Mouse (Mus musculus) forebrain, embryonic 15.5 days (tissue): ENCODE measurements at regions not wholly inside any gene's neighbourhood (a gene's known extent, or its start where the extent isn't known, plus 50 kb on each side); places are given as distances from the start of the nearest gene placed in this dataset.

Experiments used
- ATAC-seq: fragments of 200-750 bp; cut with Nextera tagmentation; replicated peaks from 2 replicates; pipeline ENCODE4 v1.8.0; 2017; ENCODE audit warnings: mild to moderate bottlenecking, moderate TSS enrichment, moderate library complexity
- H3K27ac ChIP-seq: fragments of 300-500 bp; sonication (generic); replicated peaks from 2 replicates; pipeline ENCODE4 v1.5.1; 2015; ENCODE audit warnings: mild to moderate bottlenecking, inconsistent platforms
- H3K27me3 ChIP-seq: fragments of 300-500 bp; sonication (generic); 2 replicates; pipeline ENCODE4 v1.6.1; 2015; ENCODE audit warnings: inconsistent platforms
- H3K36me3 ChIP-seq: fragments of 300-500 bp; sonication (generic); 2 replicates; pipeline ENCODE4 v1.6.1; 2015; ENCODE audit warnings: mild to moderate bottlenecking, inconsistent platforms
- H3K4me1 ChIP-seq: fragments of 300-500 bp; sonication (generic); 2 replicates; pipeline ENCODE4 v1.6.1; 2015; ENCODE audit warnings: inconsistent platforms
- H3K4me2 ChIP-seq: fragments of 300-500 bp; sonication (generic); replicated peaks from 2 replicates; pipeline ENCODE4 v1.6.1; 2015; ENCODE audit warnings: mild to moderate bottlenecking, inconsistent platforms
- H3K4me3 ChIP-seq: fragments of 300-500 bp; sonication (generic); 2 replicates; pipeline ENCODE4 v1.5.1; 2015; ENCODE audit warnings: mild to moderate bottlenecking, inconsistent platforms
- H3K9ac ChIP-seq: fragments of 300-500 bp; sonication (generic); replicated peaks from 2 replicates; pipeline ENCODE4 v1.6.1; 2015; ENCODE audit warnings: mild to moderate bottlenecking, inconsistent platforms
- H3K9me3 ChIP-seq: fragments of 300-500 bp; sonication (generic); 2 replicates; pipeline ENCODE4 v1.6.1; 2016; ENCODE audit warnings: inconsistent platforms
- WGBS: fragments of 180-500 bp; shearing (Covaris S2); methylation state at CpG from one replicate; pipeline ENCODE4 v1.1.7; 2015; ENCODE audit warnings: mixed read lengths; 5-methylcytosine and 5-hydroxymethylcytosine counted together

DNA sequence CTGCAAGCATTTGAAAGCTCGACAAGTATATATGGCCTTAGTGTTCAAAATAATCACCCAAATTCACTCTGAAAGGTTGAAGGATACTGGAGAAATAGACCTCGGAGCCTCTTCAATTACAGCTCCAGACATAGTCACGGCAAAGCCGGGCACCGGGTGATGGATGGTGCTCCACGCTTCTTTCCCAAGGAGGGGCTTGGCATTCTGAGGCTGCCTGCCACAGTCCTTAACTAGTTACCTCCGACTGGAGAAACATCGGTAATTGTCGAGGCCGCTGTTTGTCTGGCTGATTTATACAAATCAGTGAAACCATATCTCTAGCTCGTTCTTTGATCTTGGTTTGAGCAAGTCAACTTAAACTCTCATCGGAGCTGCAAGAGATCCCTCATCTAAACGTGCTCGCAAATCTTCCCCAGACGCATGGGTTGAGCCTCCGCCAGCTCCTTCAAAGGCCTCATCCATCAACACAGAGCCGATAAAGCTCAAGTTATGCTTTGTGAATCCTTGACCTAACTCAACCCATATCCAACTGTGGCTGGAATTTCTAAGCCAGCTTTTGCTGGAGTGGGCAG is 145.4 kb upstream of the Stx16 start:
- Histone ChIP-seq H3K9ac (no peak overlapping the region), H3K4me1 (no peaks in the 10 kb centered on the region), H3K9me3 (no peaks in the 10 kb centered on the region), H3K4me2 (no peak overlapping the region), H3K27ac (no peak overlapping the region), H3K36me3 (no peaks in the 10 kb centered on the region), H3K27me3 (no peaks in the 10 kb centered on the region), H3K4me3 (no peak overlapping the region)
- ATAC-seq = no peak
- WGBS = 95% methylated on average over 17 of the region's 17 CpGs

- 68% methylated on average over 5 of the region's 5 CpGs for WGBS
- Histone ChIP-seq H3K36me3 (no peaks in the 10 kb centered on the region), H3K4me2 (no peak overlapping the region), H3K4me3 (no peak overlapping the region), H3K4me1 (peaks cover 17% of the 10 kb centered on the region), H3K27ac (no peak overlapping the region), H3K9ac (no peak overlapping the region), H3K9me3 (no peaks in the 10 kb centered on the region), H3K27me3 (no peaks in the 10 kb centered on the region)
- ATAC-seq = no peak
Measured at GRCm38 (mm10) chr2:173935706-173936105, 140.4 kb upstream of the Stx16 start.

- Histone ChIP-seq H3K36me3 (no peaks in the 10 kb centered on the region), H3K4me1 (peaks cover 17% of the 10 kb centered on the region), H3K9me3 (no peaks in the 10 kb centered on the region), H3K27ac (peak overlapping the region; percentile 60; the same call in 1 of the 2 replicates), H3K4me3 (no peak overlapping the region), H3K27me3 (no peaks in the 10 kb centered on the region), H3K4me2 (peak overlapping the region; percentile 19; the same call in 1 of the 2 replicates), H3K9ac (no peak overlapping the region)
- 29% methylated on average over 18 of the region's 18 CpGs for WGBS
- peak; percentile 71 for ATAC-seq
Measured at GRCm38 (mm10) chr2:173937531-173938439, 138.3 kb upstream of the Stx16 start.

DNA sequence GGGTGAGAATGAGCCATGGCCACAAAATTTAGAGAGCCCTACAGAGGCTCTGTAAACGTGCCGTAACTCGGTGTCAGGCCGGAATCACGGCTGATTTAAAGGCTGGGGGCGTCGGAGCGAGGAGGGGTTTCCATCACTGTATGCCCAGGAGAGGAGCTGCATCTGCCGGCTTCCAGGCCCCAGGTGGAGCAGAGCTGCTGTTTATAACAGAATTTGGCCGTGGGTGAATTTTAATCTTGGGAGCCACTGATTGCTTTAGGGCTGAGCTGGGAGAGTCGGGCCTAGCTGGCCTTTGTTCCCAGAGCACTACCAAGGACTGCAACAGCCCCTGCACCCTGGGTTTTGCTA is 137.7 kb upstream of the Stx16 start:
- 67% methylated on average over 11 of the region's 11 CpGs for WGBS
- Histone ChIP-seq H3K27ac (no peak overlapping the region), H3K4me3 (no peak overlapping the region), H3K9ac (no peak overlapping the region), H3K4me2 (no peak overlapping the region), H3K36me3 (no peaks in the 10 kb centered on the region), H3K4me1 (peaks cover 17% of the 10 kb centered on the region), H3K9me3 (no peaks in the 10 kb centered on the region), H3K27me3 (no peaks in the 10 kb centered on the region)
- no peak for ATAC-seq

DNA sequence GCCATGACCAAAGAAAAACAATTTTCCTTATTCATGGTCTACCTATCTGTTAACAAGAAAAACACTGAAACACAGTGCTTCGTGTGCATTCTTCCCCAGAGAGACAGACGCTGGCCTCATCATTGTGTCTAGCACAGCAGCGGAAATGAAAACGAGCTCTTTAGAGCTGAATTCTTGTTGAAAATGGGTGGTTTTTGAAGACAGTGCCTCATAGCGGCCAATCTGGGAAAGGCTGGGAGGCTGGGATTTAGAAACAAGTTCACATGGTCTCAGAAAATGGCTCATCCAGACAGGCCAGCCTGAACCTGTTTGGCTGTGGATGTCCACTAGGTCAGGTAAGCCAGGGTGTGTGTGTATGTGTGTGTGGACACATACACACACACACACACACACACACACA is 130.7 kb upstream of the Stx16 start:
- Histone ChIP-seq H3K9me3 (peaks cover 7% of the 10 kb centered on the region; the same call in 1 of the 2 replicates), H3K9ac (no peak overlapping the region), H3K36me3 (no peaks in the 10 kb centered on the region), H3K4me2 (no peak overlapping the region), H3K4me3 (no peak overlapping the region), H3K4me1 (no peaks in the 10 kb centered on the region), H3K27ac (no peak overlapping the region), H3K27me3 (no peaks in the 10 kb centered on the region)
- WGBS = 86% methylated on average over 5 of the region's 5 CpGs
- no peak for ATAC-seq

DNA sequence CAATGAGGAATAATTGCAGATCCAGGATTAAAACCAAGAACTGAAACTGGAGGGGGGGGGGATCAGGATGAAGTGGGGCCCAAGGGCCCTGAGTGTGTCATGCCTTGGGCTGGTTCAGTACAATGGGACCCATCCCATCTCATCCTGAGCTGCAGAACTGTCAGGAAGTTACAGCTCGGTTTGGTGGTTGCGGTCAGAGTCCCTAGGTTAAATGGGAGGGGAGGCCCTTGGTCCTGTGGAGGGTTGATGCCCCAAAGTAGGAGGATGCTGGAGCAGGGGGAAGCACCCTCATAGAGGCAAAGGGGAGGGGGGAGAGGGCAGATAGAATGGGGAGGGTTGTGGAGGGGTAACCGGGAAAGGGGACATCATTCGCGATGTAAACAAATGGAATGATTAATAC is 127.5 kb upstream of the Stx16 start:
- Histone ChIP-seq H3K4me2 (no peak overlapping the region), H3K9ac (no peak overlapping the region), H3K27ac (no peak overlapping the region), H3K9me3 (peaks cover 7% of the 10 kb centered on the region; the same call in 1 of the 2 replicates), H3K36me3 (no peaks in the 10 kb centered on the region), H3K27me3 (no peaks in the 10 kb centered on the region), H3K4me1 (no peaks in the 10 kb centered on the region), H3K4me3 (no peak overlapping the region)
- 93% methylated on average over 5 of the region's 5 CpGs for WGBS
- ATAC-seq = no peak

DNA sequence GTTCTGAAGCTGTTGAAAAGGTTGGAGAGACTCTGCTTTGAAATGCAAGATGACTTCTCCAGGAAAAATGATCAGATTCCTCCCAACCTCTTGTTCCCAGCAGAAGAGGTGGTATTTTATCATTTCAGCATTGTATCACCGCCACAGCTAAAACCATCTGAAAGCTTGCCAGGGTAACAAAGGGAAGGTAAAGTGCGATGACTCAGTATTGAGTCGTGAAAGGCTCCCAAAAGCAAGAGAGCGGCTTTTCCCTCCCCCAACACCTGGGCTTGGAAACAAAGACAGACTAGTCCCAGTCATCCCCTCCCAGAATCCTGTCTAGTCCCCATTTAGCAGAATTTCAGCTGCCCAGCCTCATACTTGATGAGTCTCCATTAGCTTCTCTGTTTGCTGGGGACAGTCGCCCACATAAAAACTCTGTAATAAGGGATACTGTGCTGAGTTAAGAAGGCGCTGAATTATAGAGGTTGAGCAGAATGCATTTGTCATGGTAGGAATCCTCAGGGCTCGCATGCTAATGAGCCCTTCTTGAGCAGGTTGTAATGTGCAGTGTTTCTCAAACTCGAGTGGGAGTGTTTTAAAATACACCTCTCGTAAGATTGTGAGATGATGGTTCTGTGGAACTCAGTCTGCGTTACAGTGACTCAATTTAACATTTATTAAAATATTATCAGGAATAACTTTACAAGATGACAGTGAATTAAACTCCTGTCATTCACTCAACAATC is 125.8 kb upstream of the Stx16 start:
- H3K27ac ChIP-seq = no peak overlapping the region
- H3K9ac ChIP-seq = no peak overlapping the region
- no peaks in the 10 kb centered on the region for H3K4me1 ChIP-seq
- 42% methylated on average over 10 of the region's 10 CpGs for WGBS
- no peaks in the 10 kb centered on the region for H3K27me3 ChIP-seq
- H3K4me2 ChIP-seq = no peak overlapping the region
- H3K36me3 ChIP-seq = no peaks in the 10 kb centered on the region
- H3K9me3 ChIP-seq = 0 out of 2 replicates have a peak, but pooled peaks cover 2% of the 10 kb centered on the region
- no peak for ATAC-seq
- H3K4me3 ChIP-seq = no peak overlapping the region

DNA sequence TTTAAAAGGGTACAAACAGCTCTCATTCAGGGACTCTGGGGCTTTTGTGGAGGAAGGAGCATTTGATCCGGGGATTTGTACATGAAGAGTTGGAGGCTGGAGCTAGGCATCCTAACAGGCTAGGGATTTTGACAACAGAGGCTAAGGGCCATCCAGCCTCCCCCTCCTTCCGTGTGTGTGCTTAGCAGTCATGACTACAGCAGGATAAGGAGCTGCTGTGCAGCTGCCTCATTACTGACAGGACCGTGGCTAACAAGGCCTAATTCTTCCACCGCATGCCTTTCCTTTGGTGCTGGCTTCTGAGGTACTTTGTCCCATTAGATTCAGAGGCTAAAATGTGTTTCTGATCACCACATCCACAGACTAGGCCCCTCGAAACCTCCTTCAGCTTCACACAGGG is 110.0 kb upstream of the Stx16 start:
- Histone ChIP-seq H3K9me3 (no peaks in the 10 kb centered on the region), H3K27ac (no peak overlapping the region), H3K4me2 (no peak overlapping the region), H3K4me3 (no peak overlapping the region), H3K4me1 (no peaks in the 10 kb centered on the region), H3K9ac (no peak overlapping the region), H3K36me3 (no peaks in the 10 kb centered on the region), H3K27me3 (no peaks in the 10 kb centered on the region)
- ATAC-seq = no peak
- 73% methylated on average over 5 of the region's 5 CpGs for WGBS

DNA sequence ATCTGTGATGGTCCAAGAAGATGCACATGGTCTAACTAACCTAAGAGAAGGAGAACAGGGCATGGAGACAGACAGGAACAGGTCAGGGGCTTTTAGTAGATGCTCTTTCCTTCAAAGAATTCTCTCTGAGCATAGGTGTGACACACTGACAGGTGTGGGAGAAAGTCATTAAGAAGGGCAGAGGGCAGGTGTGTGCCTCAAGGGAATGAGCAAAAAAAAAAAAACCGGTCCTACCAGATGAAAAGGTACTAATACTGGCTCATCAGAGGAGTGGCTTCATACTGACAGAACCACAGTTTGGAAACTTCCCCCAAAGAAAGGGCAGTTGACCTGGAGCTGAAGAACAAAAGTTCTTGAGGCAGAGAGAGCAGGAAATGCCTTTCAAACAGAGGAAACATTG is 105.3 kb upstream of the Stx16 start:
- WGBS = 79% methylated on average over 1 of the region's 1 CpGs
- H3K4me2 ChIP-seq = no peak overlapping the region

GRCm38 (mm10) chr2:173976314-173977053 is 99.6 kb upstream of the Stx16 start:
- no peaks in the 10 kb centered on the region for H3K4me1 ChIP-seq
- H3K4me2 ChIP-seq = no peak overlapping the region
- H3K9me3 ChIP-seq = no peaks in the 10 kb centered on the region
- no peak overlapping the region for H3K4me3 ChIP-seq
- no peaks in the 10 kb centered on the region for H3K27me3 ChIP-seq
- no peak overlapping the region for H3K9ac ChIP-seq
- no peak for ATAC-seq
- WGBS = 71% methylated on average over 4 of the region's 4 CpGs
- no peaks in the 10 kb centered on the region for H3K36me3 ChIP-seq
- H3K27ac ChIP-seq = no peak overlapping the region

More for the DNA sequence above, 105.3 kb upstream of the Stx16 start:
- H3K36me3 ChIP-seq = no peaks in the 10 kb centered on the region
- no peaks in the 10 kb centered on the region for H3K27me3 ChIP-seq
- no peaks in the 10 kb centered on the region for H3K4me1 ChIP-seq
- no peak for ATAC-seq
- H3K4me3 ChIP-seq = no peak overlapping the region
- H3K27ac ChIP-seq = no peak overlapping the region
- no peaks in the 10 kb centered on the region for H3K9me3 ChIP-seq
- no peak overlapping the region for H3K9ac ChIP-seq

DNA sequence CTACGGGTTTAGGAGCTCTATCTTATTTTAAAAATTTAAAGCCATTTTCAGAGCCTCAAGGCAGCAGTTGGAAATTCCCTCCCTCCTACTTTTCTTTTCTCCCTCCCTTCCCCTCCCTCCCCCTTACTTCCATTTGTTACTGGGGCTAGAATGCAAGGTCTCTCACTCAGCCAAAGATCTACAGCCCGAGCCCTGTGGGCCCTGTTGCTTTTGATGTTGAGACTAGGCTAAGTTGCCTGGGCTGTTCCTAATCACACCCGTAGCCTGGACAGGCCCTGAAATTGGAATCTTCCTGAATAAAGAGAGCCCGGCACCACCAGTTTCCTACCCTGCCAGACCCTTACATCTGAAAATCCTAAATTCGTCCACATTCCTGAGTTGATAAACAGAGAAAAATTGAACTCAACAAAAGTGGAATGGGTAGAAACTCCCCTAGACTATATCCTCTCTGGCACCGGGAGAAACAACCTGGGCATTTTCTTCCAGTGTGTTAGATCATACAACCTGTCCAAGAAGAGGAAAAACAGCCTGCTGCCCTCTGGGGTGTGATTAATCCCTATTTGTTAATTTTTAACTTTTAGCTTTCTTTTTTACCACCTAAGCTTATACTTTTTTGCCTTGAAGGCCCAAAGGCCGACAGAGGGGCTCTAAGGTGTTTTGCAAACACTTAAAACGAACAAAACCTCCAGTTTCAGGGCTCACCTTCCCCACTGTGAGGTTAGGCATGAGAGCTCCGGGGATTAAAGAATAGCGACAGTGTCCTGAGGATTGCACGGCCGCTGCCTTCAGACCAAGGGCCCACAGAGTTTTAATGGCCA is 98.7 kb upstream of the Stx16 start:
- no peaks in the 10 kb centered on the region for H3K36me3 ChIP-seq

More for the DNA sequence above, 98.7 kb upstream of the Stx16 start:
- WGBS = 22% methylated on average over 12 of the region's 12 CpGs
- no peak overlapping the region for H3K9ac ChIP-seq
- ATAC-seq = no peak
- no peak overlapping the region for H3K4me3 ChIP-seq
- H3K27ac ChIP-seq = no peak overlapping the region
- H3K4me1 ChIP-seq = no peaks in the 10 kb centered on the region
- H3K9me3 ChIP-seq = no peaks in the 10 kb centered on the region
- H3K4me2 ChIP-seq = no peak overlapping the region
- no peaks in the 10 kb centered on the region for H3K27me3 ChIP-seq
